22 mouse cellular contexts compared by ENCODE assay signal in the genomic region with DNA sequence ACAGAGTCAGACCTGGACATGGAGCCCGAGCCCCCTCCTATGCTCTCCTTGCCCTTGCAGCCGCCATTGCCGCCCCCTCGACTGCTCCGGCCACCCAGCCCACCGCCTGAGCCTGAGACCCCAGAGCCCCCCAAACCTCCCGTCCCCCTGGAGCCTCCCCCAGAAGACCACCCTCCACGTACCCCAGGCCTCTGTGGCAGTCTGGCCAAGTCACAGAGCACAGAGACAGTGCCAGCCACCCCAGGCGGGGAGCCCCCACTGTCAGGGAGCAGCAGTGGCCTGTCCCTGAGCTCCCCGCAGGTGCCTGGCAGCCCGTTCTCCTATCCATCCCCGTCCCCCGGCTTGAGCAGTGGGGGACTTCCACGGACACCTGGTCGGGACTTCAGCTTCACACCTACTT. TPM values are rescaled to one million over a fixed set of nuclear protein-coding genes. Genes with fewer than 3 reads are reported as not detected.
DNase-seq lines count a peak whose midpoint lies in the region; ATAC-seq and TF ChIP-seq lines count a peak whose summit lies in the region.
"Had no signal": no experiment of that assay in that cellular context is flagged by ENCODE, and none has a peak within 500 bp of the region (broad histone marks: within the 10 kb centered on the region; RNA-seq: fewer than 3 reads in every experiment).

No protein-coding gene starts in this region.

- H3K27ac ChIP-seq in forebrain, embryonic 11.5 days (ENCODE audit: low read depth, low read length): no peak overlapping the region
- H3K27ac ChIP-seq in forebrain, embryonic 10.5 days: no peak overlapping the region
- H3K27ac ChIP-seq in testis, adult 2 months (ENCODE audit: control insufficient read depth, insufficient read depth, low read depth, low read length): peak overlapping the region; percentile 57; the same call in 1 of the 2 replicates
- H3K27ac ChIP-seq: embryonic facial prominence, embryonic 10.5 days; embryonic facial prominence, embryonic 12.5 days; forebrain, embryonic 13.5 days; forebrain, embryonic 15.5 days had no signal

- no peaks in the 10 kb centered on the region for H3K9me3 ChIP-seq in forebrain, embryonic 11.5 days (ENCODE audit: control insufficient read depth, low read length)
- H3K9me3 ChIP-seq in forebrain, embryonic 10.5 days: no peaks in the 10 kb centered on the region
- H3K9me3 ChIP-seq: embryonic facial prominence, embryonic 10.5 days; embryonic facial prominence, embryonic 12.5 days; forebrain, embryonic 13.5 days; forebrain, embryonic 15.5 days; G1E had no signal

- no peak overlapping the region for H3K4me3 ChIP-seq in forebrain, embryonic 11.5 days (ENCODE audit: low read depth, low read length)
- H3K4me3 ChIP-seq in forebrain, embryonic 10.5 days: no peak overlapping the region
- H3K4me3 ChIP-seq in testis, adult 2 months (ENCODE audit: control insufficient read depth, low read depth, low read length): no peak overlapping the region
- H3K4me3 ChIP-seq: embryonic facial prominence, embryonic 10.5 days; embryonic facial prominence, embryonic 12.5 days; forebrain, embryonic 13.5 days; forebrain, embryonic 15.5 days had no signal

- H3K4me1 ChIP-seq in forebrain, embryonic 11.5 days (replicated peaks; ENCODE audit: control insufficient read depth, insufficient read depth, low read length): no peaks in the 10 kb centered on the region
- H3K4me1 ChIP-seq in forebrain, embryonic 10.5 days: no peaks in the 10 kb centered on the region
- peaks cover 10% of the 10 kb centered on the region for H3K4me1 ChIP-seq in testis, adult 2 months (ENCODE audit: control insufficient read depth, insufficient read depth, low read length)
- H3K4me1 ChIP-seq: embryonic facial prominence, embryonic 10.5 days; embryonic facial prominence, embryonic 12.5 days; forebrain, embryonic 13.5 days; forebrain, embryonic 15.5 days had no signal

- no peak for TF ChIP-seq POLR2A in testis, adult 2 months (IDR thresholded peaks at IDR 0.05; ENCODE audit: control insufficient read depth, low read depth, low read length)

- H3K9ac ChIP-seq in forebrain, embryonic 11.5 days (ENCODE audit: low read length): no peak overlapping the region
- H3K9ac ChIP-seq: embryonic facial prominence, embryonic 12.5 days; forebrain, embryonic 13.5 days; forebrain, embryonic 15.5 days; forebrain, postnatal 0 days had no signal

- 91% methylated on average over 15 of the region's 15 CpGs for WGBS in forebrain, embryonic 11.5 days
- 93% methylated on average over 15 of the region's 15 CpGs for WGBS in forebrain, embryonic 10.5 days

- ATAC-seq in forebrain, embryonic 11.5 days (replicated peaks; ENCODE audit: low FRiP score): no peak
- ATAC-seq: activated CD4-positive, CD25-positive, alpha-beta regulatory T cell, adult 4 months; forebrain, embryonic 13.5 days; forebrain, embryonic 15.5 days; forebrain, postnatal 0 days; Patski had no signal

- peaks cover 29% of the 10 kb centered on the region for H3K36me3 ChIP-seq in forebrain, embryonic 11.5 days (ENCODE audit: control insufficient read depth, insufficient read depth, low read length)
- peaks cover 97% of the 10 kb centered on the region for H3K36me3 ChIP-seq in forebrain, embryonic 10.5 days (replicated peaks)
- peaks cover 6% of the 10 kb centered on the region for H3K36me3 ChIP-seq in testis, adult 2 months (ENCODE audit: control insufficient read depth, insufficient read depth, low read length)

- TF ChIP-seq CTCF in testis, adult 2 months (IDR thresholded peaks at IDR 0.05; ENCODE audit: control insufficient read depth, insufficient read depth, insufficient replicate concordance, low read depth, low read length): no peak

- H3K27me3 ChIP-seq in forebrain, embryonic 11.5 days (ENCODE audit: control insufficient read depth, insufficient read depth, low read length): no peaks in the 10 kb centered on the region
- no peaks in the 10 kb centered on the region for H3K27me3 ChIP-seq in forebrain, embryonic 10.5 days (ENCODE audit: poor library complexity, severe bottlenecking)
- H3K27me3 ChIP-seq in testis, adult 2 months (ENCODE audit: control insufficient read depth, insufficient read depth, low read length): no peaks in the 10 kb centered on the region
- H3K27me3 ChIP-seq: embryonic facial prominence, embryonic 12.5 days; forebrain, embryonic 13.5 days; forebrain, embryonic 15.5 days; Patski had no signal

- DNase-seq in forebrain, embryonic 11.5 days (ENCODE audit: low spot score): peak; percentile 49
- DNase-seq in forebrain, embryonic 10.5 days (ENCODE audit: extremely low spot score, low spot score): no peak
- peak; percentile 90 for DNase-seq in heart, adult 11 months
- no peak for DNase-seq in heart, adult 9 months (ENCODE audit: low spot score in 2 of 2)
- no peak for DNase-seq in testis, postnatal 10 days (ENCODE audit: low spot score)
- no peak for DNase-seq in right cerebral cortex, adult 18-20 months
- DNase-seq: cerebellum, adult 18-20 months; cerebellum, adult 8-10 months; cerebellum, adult 9-11 months; cerebellum, postnatal 14 days; forebrain, postnatal 0 days had no signal

- no peak overlapping the region for H3K4me2 ChIP-seq in forebrain, embryonic 11.5 days (ENCODE audit: low read depth, low read length, severe bottlenecking)
- H3K4me2 ChIP-seq: embryonic facial prominence, embryonic 12.5 days; forebrain, embryonic 13.5 days; forebrain, embryonic 15.5 days had no signal

RNA-seq across cellular contexts. Expression of a gene that starts 9.3 kb away (rescaled TPM):
- 68.5 and 77.8 TPM in 2 replicates for polyA plus RNA-seq in forebrain, embryonic 11.5 days (2014; fragmentation: Nextera tagmentation; extraction: Ambion mirVana)
- polyA plus RNA-seq in forebrain, embryonic 10.5 days (2016; fragmentation: Nextera tagmentation; extraction: Ambion mirVana): 80.5 and 84.6 TPM in 2 replicates
- polyA plus RNA-seq in testis, adult 2 months (2012; rRNA removed): 36.3 and 37.1 TPM in 2 replicates

RNA-seq across cellular contexts. Expression of a gene that starts 17.9 kb away (rescaled TPM):
- 13.9 and 15.0 TPM in 2 replicates for polyA plus RNA-seq in forebrain, embryonic 11.5 days (2014; fragmentation: Nextera tagmentation; extraction: Ambion mirVana)
- 7.6 and 8.1 TPM in 2 replicates for polyA plus RNA-seq in forebrain, embryonic 10.5 days (2016; fragmentation: Nextera tagmentation; extraction: Ambion mirVana)
- 11.3 and 13.7 TPM in 2 replicates for polyA plus RNA-seq in testis, adult 2 months (2012; rRNA removed)

RNA-seq across cellular contexts. Expression of a gene that starts 22.7 kb away (rescaled TPM):
- not detected in 2 replicates for polyA plus RNA-seq in forebrain, embryonic 11.5 days (2014; fragmentation: Nextera tagmentation; extraction: Ambion mirVana)
- polyA plus RNA-seq in forebrain, embryonic 10.5 days (2016; fragmentation: Nextera tagmentation; extraction: Ambion mirVana): 0.31 TPM in 1 of 2 replicates, not detected in the other
- 1.7 TPM in 2 replicates for polyA plus RNA-seq in testis, adult 2 months (2012; rRNA removed)
- polyA plus RNA-seq: activated CD4-positive, CD25-positive, alpha-beta regulatory T cell, adult 4 months; C2C12; cortical plate, adult 2 months; embryonic facial prominence, embryonic 10.5 days; embryonic facial prominence, embryonic 12.5 days; embryonic facial prominence, embryonic 14.5 days; forebrain, embryonic 13.5 days; forebrain, embryonic 15.5 days; forebrain, postnatal 0 days; G1E; Patski had no signal

RNA-seq across cellular contexts. Expression of a gene that starts 27.4 kb away (rescaled TPM):
- polyA plus RNA-seq in forebrain, embryonic 11.5 days (2014; fragmentation: Nextera tagmentation; extraction: Ambion mirVana): 1.2 and 1.9 TPM in 2 replicates
- 1.2 and 1.5 TPM in 2 replicates for polyA plus RNA-seq in forebrain, embryonic 10.5 days (2016; fragmentation: Nextera tagmentation; extraction: Ambion mirVana)
- 0.78 and 1.1 TPM in 2 replicates for polyA plus RNA-seq in testis, adult 2 months (2012; rRNA removed)

Comparison
In these comparisons a context has a peak if more than half of its experiments do, and no peak if none do; other contexts are left out.
1. DNase-seq: peak in forebrain, embryonic 11.5 days (single experiment) and heart, adult 11 months (single experiment); none in forebrain, embryonic 10.5 days (single experiment), heart, adult 9 months (0 of 2), testis, postnatal 10 days (single experiment) and right cerebral cortex, adult 18-20 months (single experiment).